Mouse (Mus musculus) gastrocnemius, postnatal 36 days (tissue): ENCODE data around the gene AI661453. TPM values are rescaled to one million over a fixed set of nuclear protein-coding genes. Genes with fewer than 3 reads are reported as not detected.

Experiments
- DNase-seq, 2 experiments: peaks; one replicate each; pipeline ENCODE4 v3.0.0; 2022
- intact Hi-C: fragments of 180-260 bp; cut with DNase I; formaldehyde crosslinking; loops from one replicate; pipeline ENCODE4 v1.15.1; 2025
- total RNA-seq, 2 experiments: library from RNA; stranded (reverse); gene quantifications; 2 replicates each; pipeline ENCODE4 v1.2.3; 2021

AI661453 gene
- total RNA-seq, 2 experiments from 2014 or later: 0.13 to 0.35 TPM

DNA sequence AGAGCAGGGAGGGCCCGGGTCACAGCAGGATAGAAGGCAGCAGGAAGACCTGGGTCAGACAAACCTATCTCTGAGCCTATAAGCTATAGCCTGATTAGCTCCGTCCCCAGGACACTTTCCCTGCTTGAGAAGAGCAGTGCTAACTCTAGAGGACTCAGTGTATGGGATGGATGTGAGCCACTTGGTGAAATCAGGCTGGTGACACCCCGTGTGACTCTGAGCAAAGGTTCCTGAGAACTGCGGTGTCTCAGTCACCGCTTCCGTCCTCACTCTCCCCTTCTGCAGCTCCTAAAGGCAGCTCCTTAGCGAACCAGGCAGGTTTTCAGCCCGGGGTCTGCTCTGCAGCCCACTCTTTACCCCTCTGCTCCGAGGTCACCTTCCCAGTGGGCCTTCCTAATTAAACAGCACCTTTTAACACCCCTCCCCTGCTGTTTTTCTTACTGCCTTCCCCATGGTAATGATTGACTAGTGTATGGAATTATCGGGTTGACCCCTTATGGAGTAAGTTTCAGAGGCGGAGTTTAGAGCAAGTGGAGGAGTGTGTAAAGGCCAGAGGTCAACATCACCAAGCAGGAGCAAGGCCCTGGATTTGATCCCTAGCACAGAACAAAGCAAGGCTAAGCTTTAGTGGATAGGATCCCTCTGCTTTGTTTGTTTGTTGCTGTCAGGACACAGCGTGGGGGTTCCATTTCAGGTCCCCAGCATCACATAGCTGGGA, 28.0 kb downstream of the AI661453 start:
- no peak for DNase-seq
- intact Hi-C loops: no loop called here

DNA sequence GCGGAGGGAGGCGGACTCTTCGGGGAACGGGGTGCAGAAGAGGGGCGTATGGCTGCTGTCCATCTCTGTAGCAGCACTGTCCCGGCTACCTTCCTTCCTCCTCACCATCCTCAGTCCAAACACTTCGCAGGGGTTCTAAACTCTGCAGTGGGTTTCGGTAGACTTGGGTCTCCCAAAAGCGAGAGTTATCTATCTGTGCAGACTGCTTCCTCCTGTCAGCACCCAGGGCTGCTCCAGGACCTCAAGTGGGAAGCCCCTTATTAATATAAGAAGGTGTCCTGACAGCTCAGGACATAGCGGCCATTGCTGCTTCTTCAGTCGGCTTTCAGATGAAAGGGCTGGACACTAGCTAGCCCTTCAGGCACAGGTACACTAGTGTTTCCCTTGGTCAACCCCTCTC, 28.6 kb downstream of the AI661453 start:
- intact Hi-C loops: no loop called here
- no peak for DNase-seq

DNA sequence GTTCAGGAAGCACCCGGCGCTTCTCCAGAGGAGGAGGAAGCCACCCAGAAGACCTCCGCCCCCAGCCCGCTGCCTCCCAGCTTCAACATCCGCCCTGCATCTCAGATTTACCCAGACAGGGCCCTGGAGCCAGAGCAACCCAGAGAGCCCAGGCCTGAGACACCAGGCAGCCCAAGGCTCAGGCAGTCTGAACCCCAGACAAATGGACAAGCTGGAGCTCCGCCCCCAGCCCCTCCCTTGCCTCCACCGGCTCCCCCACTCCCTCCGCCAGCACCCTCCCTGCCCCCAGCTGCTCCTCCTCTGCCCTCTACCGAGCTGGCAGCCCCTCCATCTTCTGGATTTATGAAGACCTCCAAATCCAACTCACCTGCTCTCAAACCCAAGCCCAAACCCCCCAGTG, 29.9 kb downstream of the AI661453 start:
- intact Hi-C loops: no loop called here
- no peak for DNase-seq

DNA sequence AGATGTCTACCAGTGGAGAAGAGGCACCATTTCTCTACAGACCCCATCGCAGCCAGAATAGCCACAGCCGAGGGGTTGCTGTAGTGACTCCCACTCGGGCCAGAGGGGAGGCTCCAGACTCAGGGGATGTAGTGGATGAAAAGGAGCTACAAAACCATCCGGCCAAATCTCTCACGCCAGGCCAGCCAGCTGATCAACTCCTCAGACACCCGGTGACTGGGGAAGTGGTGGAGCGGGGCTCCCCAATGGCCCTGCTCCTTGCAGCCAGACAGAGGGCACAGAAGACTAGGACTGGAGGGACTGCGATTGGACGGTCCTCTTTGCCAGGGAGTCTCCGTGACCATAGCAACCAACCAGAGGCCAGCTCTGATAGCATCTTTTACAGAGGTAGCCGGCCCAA, 31.2 kb downstream of the AI661453 start:
- DNase-seq: no peak
- intact Hi-C loops: no loop called here

DNA sequence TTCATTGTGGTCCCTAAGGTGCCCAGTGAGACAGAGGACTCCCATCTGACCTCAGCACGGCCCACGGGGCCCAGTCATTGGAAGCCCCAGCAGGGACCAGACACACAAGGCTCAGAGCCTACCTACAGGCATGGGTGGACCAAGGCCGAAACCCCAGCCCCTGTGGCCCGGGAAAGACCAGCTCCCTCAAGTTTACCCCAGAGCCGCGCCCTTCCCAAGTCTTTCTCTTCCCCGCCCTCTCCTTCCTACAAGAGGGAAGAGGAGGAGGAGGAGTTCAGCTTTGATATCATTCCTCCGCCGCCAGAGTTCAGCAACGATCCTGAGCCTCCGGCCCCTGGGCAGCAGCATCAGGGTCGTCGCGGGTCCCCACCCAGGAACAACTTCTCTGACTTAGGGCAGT, 31.6 kb downstream of the AI661453 start:
- no peak for DNase-seq
- intact Hi-C loops: no loop called here

DNA sequence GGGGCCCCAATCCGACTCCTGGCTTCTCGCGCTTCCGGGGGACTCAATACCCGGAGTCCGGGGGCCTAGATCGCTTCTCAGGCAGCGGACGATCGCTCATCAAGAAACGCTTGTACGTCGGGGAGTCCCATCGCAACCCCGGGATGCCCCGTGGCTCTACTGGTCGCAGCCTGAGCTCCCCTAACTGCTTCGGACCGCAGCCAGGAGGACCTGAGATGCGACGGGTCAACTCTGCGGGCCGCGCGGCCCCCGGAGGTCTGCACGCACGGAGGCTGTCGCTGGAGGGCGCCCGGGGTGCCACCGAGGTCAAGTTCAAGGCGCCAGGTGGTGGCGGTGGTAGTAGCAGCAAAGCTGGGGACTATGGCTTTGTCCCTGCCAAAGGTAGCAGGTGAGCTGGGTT, 32.1 kb downstream of the AI661453 start:
- no peak for DNase-seq
- intact Hi-C loops: no loop called here

DNA sequence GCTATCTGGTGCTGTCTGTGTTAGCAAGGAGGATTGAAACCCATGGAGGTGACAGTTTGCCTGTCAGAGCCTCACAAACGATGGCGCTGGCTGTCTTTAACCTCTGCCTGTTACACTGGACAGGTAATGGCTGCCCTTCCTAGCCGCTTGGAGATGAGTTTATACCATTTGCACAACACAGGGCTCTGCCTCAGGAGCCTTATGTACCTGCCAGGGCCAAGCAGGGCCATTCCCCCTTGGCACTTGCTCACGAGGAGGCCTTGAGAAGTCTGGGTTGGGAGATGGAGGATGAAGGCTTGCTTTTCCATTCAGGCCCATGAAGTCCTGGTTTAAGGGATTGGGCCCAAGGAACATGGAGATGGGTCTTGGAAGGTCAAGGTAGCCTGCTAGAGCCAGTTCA, 33.2 kb downstream of the AI661453 start:
- no peak for DNase-seq
- intact Hi-C loops: no loop called here

DNA sequence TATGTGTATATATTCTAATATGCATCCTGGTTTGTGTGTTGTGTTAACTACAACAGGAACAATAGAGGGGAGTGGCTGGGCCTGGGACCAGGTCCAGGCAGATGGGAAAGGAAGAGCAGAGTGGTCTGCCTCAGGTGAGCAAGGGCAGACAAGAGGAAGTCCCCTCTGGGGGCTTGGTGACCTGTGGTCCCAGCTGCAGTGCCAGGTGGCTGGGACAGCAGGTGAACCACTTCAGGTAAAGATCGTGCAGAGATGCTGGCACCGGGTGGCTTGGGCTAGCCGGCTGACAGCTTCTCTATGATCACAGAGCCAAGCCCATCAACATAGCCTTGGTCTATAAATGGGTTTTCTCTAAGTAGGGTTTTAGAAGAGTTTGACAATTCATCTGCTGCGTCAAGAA, 33.7 kb downstream of the AI661453 start:
- intact Hi-C loops: no loop called here
- no peak for DNase-seq

DNA sequence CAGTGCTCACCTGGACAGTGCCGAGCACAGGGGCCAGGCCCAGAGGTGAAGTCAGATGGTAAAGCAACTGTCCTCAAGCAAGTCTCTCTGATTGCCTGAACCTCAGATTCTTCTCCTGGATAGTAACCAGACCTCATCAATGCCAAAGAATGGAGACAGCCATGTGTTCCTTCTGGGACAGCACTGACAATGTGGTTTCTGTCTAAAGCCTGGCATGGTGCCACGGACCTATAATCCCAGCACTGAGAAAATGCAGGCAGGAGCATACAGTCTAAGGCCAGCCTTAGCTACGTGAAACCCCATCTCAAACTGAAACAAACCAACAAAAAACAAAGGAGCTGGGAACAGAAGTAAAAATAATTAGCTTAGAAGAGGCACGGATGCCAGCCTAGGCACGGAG, 34.3 kb downstream of the AI661453 start:
- no peak for DNase-seq
- intact Hi-C loops: no loop called here

DNA sequence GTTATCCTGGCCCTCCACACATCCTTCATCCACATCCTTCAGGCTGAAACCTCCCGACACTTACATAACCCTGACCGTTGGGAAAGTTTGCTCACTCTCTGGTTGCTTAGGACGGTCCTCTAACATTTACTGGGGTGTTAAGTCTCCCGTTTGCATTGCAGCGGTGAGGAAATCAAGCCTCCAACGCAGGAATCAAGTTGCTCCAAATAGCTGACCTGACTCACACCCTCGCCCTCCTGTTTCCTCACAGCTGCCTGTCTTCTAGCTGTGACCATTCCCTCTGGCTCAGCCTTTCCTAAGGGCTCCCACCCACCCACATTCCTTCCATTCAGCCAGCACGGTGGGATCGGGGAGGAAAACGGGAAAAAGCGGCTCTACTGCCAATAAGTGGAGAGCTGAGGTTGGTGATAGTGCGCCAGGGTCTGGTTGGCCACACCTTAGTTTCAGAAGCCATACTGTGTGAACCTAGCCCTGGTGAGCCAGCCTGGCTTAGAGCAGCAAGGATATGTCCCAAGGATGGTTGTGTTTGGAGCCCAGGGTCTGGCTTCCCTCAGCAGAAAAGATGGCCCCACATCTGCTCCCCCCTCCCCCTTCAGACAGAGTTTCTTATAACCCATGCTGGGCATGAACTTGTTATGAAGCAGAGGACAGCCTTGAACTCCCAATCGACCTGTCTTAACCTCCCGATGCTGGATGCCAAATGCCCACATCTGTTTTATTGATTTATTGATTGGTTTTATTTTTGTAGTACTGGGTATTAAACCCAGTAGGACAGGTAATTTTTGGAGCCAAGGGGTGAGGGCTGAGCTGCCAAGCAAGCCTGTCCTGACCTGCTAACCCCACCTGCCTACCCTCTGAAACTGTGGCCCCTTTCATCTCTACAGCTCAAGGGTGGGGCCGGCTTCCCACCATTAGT, 36.3 kb downstream of the AI661453 start:
- intact Hi-C loops: no loop called here

DNA sequence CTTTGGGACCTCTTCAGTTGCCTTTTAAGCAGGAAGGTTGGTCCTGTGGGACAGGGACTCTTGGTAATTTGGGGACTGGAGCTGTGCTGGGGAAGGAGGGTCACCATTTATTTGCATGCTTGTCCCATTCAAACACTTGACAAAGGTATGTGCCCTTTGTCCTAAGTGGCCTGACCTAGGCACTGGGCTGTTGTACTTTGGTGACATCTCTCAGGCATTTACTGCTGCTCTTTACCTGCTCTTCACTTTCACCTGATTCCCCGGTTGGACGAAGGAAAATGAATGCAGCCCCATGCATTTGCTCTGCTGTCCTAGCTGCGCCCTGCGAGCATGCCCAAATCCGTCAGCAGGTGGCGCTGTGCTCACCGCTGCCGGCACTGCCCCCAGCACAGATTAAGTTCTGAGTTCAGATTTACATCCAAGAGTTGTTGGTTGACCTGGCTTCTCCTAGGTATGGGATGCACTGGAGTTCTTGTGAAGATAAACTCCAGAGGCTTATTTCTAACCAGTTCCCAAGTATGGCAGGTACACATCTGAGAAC, 37.1 kb downstream of the AI661453 start:
- DNase-seq: peak in 1 of 2 experiments; percentile 34
- intact Hi-C loops: no loop called here

More for the DNA sequence above, 36.3 kb downstream of the AI661453 start:
- DNase-seq: no peak

DNA sequence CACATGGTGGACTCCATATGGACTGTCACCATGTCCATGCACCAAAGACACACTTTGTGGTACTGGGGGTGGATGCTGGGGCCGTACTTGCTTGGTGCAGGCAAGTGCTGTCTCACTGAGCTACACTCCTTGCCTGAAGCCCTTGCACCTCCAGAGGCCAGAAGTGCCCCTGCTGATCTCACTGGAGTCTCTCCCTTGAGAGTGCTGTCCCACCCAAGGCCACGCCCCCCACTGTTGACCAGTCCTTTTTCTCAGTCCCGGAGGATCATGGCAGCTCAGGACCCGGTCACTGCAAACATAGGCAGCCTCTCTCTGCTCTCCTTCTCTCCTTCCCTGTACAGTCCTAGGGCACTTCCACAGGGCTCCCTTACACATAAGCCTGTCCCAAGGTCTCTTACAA, 37.8 kb downstream of the AI661453 start:
- intact Hi-C loops: no loop called here
- DNase-seq: no peak

DNA sequence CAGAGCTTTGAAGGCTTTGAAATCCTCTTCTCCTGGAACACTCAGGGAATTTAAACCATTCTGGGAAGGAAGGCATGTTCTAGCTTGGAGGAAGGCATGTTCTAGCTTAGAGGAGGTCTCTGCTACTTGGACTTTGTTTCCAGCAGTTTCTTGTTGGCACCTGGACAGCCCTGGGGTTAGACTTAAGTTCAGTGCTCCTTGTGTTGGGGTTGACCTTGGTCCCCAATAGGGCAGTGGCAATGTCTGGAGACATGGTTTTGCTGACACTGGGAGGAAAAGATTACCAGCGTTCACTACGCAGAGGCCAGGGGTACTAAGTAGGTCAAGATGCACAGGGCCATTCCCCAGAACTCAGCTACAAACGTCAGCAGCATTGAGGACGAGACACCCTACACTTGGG, 38.8 kb downstream of the AI661453 start:
- DNase-seq: no peak
- intact Hi-C loops: no loop called here

DNA sequence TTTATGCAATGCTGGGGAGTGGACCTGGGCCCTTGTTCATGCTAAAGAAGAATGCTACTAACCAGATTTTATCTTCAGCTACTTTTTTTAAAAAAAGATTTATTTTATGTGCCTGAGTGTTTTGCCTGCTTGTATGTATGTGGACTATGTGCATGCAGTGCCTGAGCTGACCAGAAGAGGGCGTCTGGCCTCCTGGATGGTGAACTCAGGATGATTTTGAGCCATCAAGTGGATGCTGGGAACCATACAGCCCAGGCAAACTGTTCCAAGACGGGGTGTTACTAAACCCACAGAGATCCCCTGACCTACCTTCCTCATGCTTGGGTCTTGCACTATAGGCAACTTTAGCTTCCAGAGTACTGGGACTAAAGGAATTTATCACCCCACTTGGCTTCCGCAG, 39.3 kb downstream of the AI661453 start:
- intact Hi-C loops: no loop called here
- no peak for DNase-seq

DNA sequence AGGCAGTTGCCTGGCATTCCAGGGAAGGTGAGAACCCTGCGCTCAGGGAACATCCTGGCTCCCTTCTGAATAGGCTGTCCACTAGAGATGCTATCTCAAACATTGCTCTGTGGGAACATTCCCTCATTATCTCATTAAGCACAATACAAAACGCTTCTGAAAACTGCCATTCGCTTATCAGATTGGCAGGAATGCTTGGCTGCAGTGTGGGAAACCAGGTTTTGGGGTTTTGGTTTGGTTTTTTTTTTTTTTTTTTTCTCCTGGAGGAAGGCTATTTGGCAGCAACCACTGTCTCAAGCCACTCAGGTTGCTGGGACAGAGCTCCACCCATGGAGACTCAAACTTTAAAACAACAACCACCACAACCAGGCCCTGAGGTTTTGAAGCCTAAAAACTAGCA, 43.5 kb downstream of the AI661453 start:
- intact Hi-C loops: loop anchor here (2.0 kb wide), 1 partner anchor 71 kb away; no protein-coding TSS in a partner anchor
- no peak for DNase-seq

DNA sequence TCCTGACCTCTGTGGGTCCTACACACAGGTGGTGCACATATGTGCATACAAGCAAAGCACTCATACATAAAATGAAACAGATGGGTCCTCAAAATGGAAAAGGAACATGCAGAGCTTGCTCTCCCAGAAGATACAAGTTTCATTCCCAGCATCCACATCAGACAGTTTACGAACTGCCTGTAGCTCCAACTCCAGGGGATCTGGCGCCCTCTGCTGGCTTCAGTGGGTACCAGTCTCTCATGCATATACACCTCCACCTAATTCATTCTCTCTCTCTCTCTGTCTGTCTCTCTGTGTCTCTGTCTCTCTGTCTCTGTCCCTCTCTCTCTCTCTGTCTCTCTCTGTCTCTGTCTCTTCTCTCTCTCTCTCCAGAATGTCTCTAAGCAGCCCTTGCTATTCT, 46.0 kb downstream of the AI661453 start:
- intact Hi-C loops: no loop called here
- peak; percentile 48 to 52 for DNase-seq

DNA sequence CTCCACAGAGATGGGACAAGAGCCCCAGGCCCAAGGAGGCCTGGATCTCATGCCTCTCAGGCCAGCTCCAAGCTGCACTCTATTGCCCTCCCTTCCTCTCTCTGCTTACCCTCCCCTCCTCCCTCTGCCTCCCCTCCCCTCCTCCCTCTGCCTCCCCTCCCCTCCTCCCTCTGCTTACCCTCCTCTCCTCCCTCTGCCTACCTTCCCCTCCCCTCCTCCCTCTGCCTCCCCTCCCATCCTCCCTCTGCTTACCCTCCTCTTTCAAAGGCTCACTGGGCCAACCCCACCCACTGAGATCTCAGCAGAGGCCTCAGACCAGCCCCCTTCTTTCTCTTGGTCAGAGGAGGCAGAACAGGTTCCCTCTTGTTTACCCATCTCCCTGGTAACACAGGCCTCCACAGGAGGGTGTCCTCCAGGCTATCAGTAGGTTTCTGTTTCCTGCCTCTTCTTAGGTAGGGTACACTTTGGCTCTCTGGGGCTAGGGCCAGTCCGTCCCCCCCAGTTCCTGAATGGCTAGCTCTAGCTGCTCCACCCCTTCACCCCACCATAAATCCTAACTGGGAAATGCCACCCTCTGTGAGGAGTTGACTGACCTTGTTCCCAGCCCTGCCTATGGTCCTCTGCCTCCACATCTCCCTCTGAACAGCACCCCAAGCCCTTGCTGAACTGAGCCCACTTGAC, 48.0 kb downstream of the AI661453 start:
- DNase-seq: no peak
- intact Hi-C loops: no loop called here

DNA sequence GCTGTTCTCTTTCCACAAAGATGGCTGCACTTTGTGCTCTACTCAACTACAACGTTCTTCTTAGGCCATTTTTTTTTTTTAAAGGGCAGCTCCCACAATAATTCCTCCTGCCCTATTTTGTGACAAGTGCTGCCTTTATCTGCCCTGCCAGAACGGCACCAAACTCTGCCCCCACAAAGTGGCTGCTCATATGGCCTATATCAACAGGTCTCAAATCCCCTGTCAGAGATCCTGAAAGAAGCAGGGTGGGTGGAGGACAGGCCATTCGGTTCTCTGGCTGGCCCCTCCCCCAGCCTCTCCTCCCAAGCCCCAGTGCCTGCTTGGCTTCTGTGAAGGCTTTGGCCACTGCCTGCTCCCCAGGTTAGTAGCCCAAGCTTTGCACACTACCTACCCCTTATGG, 48.6 kb downstream of the AI661453 start:
- intact Hi-C loops: no loop called here
- DNase-seq: no peak

DNA sequence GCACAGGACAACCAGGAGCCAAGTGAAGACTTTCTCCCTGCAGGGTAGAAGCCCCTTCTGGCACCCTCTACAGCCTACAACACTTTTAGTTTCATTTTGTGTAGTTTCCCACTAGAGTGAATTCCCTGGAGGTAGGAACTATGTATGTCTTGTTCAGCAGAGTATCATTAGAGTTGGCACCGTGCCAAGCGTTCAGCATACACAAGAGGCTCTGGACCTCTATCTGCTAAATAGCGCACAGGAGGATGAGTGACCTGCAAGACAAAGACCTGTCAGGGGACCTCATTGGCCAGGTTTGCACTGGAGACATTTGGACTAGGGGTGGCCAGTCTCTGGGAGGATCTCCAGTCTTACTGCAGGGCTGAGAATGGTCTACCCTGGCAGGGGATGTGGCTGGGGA, 49.4 kb downstream of the AI661453 start:
- no peak for DNase-seq
- intact Hi-C loops: no loop called here

DNA sequence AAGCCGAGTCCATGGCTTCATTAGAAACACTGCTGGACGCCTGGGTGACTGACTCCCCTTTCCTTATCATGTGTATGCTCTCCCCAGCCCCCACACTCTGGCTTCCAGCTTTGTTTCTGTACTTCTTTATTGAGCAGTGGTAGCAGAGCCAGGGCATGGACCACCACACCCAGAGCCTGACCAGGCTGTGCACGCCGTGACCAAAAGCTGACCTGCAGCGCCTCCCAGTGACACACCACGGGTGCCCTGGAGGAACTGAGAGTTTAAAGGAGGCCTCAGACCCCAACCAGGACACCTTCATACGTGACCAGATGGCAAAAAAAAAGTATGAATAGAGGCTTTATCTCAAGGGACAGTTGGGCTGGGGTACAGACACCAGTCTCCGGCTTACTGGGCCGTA, 54.4 kb downstream of the AI661453 start:
- DNase-seq: no peak
- intact Hi-C loops: no loop called here

DNA sequence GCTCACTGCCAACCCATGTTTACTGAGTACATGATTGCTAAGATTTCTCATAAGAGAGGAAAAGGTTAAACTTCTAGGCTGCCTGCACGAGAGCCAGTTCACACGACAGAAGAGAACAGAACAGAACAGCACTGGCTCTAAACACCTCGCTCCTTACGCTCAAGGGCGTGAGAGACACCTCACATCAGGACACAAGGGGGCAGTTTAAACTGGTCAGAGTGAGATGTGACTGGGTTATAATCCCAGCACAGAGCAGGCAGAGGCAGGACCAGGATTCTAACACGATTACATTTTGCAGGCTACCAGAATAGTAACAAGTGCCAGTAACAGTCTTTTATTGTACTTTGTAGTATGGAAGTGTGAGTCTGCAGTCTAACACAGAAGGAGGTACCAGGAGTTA, 56.3 kb downstream of the AI661453 start:
- intact Hi-C loops: no loop called here
- DNase-seq: no peak
